Mouse (Mus musculus) thymus, postnatal 25 days (tissue): ENCODE measurements at regions not wholly inside any gene's neighbourhood (a gene's known extent, or its start where the extent isn't known, plus 50 kb on each side); places are given as distances from the start of the nearest gene placed in this dataset.

Source experiments
- DNase-seq: peaks from one replicate; pipeline ENCODE4 v3.0.0; 2022

- DNase-seq, result no peak
Observed at GRCm38 (mm10) chr2:144123395-144124034, 90.7 kb downstream of the Banf2 start.

DNA sequence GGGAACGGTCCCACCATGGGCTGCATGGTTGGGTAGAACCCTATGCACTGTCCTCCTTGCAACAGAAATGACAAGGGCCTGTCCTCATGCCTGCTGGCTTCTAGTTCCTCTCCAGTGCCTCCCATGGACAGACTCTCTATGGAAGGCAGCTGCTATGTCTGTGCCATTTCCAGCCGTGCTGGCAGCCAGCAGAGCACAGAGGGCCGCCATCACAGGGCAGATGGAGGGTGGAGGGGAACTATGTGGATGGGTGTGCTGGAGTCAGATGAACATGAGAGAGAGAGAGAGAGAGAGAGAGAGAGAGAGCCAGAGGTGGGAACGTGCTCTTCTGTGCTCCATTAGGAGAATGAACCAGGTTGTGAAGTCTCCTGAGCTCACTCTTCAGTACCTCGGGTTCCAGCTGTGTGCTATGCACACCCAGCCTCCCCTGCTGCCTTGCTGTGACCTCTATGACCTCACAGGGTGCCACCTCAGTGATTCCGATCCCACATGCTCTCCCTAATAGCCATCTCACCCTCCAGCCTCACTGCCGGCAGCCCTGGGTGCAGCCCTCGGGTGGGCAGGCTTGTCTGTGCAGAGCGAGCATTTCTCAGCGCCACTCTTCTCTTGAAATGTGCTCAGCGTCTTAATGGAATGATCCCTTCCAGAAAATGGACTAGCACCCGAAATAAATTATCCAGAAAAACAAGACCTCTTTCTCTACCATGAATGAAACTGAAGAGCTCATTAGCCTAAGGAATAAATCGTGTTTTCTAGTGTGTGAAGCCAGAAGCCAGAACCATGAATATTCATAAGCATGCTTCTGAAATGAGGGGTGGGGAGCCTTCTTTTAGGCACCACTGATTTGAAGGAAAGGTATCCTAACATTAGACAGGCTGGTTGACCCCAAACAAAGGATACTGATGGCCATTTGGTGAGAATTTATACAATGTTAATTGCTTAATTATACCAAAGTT is 94.5 kb downstream of the Banf2 start:
- no peak for DNase-seq

DNA sequence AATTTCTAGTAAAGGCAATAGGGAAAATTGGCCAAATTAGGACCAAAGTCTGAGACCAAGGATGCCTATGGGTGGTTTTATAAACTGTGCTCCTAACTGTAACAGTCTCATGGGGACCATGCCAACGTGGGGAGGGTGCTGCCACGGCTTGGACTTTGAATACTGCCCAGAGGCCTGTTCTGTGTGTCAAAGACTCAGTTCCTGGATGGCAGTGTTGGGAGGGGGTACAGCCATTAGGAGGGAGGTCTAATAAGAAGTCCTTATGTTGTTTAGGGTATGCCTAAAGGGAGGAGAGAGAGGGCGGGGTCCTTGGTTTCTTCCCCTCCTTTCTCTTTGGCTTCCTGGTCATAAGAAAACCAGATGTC is 95.2 kb downstream of the Banf2 start:
- DNase-seq, result no peak

- no peak for DNase-seq
Observed at GRCm38 (mm10) chr2:144128527-144128926, 95.7 kb downstream of the Banf2 start.

- no peak for DNase-seq
Observed at GRCm38 (mm10) chr2:144133806-144134574, 101.1 kb downstream of the Banf2 start.

- DNase-seq, result no peak
Observed at GRCm38 (mm10) chr2:144134575-144134958, 101.7 kb downstream of the Banf2 start.

GRCm38 (mm10) chr2:144135586-144135985 is 102.7 kb downstream of the Banf2 start:
- DNase-seq, result no peak

DNA sequence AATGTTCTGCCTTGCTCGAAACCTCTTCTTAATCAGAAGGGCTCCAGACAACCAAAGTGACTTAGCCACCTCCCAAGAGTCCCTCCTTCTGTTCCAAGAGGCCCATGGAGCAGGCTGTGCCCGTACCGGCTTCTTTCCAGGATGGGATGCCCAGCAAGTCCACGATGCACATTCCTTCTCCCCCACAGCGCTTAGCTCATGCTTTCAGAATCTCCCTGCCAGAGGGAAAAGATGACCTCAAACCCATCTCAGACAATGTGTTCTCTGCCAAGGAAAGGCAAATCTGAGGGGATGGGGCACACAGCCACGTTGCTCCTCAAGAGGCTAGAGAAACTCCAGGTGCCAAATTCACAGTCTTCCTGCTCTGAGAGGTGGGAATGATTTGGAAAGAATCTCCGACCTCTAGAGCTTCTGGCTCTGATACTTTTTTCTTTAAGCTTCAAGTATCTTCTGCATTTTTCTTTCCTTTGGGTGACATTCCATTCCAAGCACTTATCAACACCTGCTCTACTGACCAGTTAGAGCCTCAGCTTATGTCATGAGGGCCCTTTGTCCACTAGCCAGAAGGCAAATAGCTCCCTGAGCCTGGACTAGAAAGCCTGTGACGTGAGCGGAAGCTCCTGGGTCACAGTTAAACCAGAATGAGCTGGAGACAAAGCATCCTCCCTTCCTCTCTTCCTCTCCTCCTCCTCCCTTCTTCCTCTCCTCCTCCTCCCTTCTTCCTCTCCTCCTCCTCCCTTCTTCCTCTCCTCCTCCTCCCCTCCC is 110.9 kb downstream of the Banf2 start:
- DNase-seq, result no peak

- DNase-seq, result no peak
Observed at GRCm38 (mm10) chr2:144144486-144145136, 111.8 kb downstream of the Banf2 start.

DNA sequence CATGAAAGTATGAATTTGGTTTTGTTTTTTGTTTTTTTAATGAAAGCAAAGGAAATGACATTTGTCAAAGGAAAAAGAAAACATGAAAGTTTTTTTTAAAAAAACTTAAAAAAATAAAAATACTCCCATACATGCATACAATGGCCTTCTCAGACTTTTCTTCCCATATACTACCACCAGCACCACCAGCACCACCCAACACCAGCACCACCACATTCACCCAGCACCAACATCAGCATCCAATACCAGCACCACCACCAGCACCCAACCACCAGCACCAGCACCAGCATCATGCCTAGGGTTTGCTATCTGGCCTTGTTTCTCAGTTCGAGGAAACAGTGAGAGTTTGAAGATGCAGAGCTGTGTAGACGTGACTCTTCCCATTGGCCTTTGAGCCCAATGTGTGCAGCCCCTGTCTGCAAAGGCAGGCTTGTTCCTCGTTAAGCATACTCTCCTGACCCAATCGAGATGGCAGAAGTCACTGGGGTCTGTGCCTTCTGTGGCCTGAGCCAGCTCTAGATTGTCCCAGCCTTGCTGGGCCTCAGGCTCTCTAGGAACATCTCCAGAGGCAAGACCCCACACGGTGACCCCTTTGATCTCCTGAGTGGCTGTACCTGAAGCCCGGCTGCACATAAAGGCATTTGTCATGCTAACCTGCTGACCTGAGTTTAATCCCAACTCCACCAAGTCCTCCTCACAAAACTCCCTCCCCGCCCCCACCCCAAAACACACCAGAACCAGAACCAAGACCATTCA is 113.8 kb upstream of the Mgme1 start:
- no peak for DNase-seq

DNA sequence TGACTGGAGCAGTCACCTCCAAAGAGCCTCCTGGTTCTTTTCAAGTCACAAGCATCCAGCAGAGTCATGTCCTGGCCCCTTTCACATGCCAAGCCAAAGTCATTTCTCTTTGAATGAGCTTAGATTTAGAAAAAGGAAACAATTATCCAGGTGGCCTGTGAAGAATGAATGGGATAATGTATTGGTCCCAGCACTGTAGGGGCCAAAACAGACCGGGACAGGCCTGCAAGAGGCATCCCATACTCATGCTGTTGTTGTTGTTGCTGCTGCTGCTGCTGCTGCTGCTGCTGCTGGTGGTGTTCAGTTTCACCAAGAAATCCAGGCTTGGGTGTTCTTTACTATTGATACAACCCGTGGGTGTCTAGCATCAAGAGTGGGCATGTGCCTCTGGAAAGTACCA is 113.1 kb upstream of the Mgme1 start:
- no peak for DNase-seq

DNA sequence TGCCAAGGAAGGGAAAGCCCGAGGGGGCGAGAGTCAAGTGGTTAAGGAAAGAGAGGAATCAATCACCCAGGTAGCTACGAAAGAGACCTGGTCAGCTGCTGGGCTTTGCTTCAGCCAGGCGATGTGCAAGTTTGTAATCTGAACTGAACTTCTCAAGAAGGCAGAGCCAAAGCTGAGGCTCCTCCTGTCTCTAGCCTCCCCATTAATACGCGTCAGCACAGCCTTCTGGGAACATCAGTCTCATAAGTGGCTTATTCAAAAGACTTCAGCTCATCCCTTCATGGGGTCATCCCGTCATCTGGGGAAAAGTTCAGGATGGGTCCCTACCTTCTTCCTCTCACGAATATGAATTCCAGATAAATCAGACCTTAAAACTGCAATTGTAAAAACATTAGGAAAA is 112.2 kb upstream of the Mgme1 start:
- no peak for DNase-seq

DNA sequence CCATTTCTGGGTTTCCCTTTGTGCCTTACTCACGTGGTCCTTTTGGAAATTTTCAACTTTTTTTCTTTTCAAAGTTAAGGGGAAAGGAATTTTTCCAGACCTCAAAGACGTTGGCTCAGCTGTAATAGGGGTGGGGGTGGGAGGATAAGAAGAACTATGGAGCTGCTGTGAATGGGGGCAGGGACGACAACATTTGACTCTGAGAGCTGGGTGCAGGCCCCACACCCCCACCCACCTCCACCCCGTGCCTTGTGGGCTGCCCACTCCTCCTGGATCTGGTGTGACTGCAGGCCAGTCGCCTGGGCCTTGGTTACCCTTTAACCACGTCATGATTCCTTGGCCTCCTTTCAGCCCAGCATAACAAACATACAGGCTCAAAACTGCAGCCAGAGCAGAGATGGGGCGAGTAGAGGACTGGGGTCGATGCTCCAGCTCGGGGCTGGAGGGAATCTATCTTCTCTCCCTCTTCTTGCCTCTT is 110.6 kb upstream of the Mgme1 start:
- DNase-seq, result no peak

DNA sequence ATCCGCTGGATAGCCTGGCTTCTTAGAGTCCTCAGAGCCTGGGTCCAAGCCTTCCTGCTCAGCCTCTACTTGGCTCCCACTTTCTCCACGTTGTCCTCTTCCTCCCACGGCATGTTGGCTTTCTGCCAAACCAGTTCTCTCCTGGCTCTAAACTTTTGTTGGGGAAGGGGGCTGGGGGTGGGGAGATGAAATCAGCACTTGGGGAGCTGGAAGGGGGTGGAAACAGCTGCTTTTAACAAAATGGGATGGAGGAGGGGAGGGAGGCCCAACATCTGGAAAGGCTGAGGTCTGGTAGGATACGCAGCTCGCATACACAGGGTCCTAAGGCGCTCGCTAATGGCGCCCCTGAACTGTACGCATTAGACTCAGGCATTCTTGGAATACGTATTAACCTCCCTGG is 110.0 kb upstream of the Mgme1 start:
- DNase-seq, result no peak

- DNase-seq, result no peak
Observed at GRCm38 (mm10) chr2:144161852-144162251, 108.6 kb upstream of the Mgme1 start.

GRCm38 (mm10) chr2:144164102-144164501 is 106.4 kb upstream of the Mgme1 start:
- DNase-seq, result no peak

DNA sequence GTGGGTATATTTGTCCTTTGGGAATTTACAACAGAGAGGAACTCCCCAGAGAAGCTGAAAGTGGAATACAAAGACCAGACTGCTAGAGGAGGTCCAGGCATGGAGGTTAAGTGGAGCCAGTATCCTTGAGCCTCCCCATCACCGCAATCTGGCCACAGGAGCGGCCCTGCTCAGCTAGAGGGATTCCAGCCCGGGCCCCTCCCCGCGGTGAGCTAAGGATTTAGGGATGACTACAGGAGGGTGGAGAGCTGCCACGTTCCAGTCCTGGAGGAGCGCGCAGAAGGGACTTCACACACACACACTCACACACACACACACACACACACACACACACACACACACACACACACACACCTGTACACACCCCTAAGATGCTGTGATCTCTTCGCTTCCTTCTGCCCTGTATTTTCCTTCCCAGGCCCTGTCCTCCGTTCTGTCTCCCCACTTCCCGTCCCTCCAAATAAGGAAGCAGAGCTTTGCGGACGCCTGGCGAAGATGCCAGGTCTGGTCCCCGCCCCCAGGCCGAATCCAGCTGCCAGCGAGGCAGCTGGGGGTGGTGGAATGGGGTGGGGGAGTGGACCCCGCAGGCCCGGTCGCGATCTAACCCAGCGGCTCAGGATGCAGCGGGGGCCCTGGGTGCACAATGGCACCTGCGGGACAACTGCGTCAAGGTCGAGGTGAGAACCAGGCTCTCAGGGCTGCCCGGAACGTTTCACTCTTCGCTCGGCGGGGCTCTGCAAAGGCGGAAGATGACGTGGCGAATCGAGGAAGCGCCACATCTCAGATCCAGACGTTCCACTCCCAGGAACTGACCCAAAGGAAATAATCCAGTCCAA is 105.3 kb upstream of the Mgme1 start:
- DNase-seq, result peak; percentile 60

DNA sequence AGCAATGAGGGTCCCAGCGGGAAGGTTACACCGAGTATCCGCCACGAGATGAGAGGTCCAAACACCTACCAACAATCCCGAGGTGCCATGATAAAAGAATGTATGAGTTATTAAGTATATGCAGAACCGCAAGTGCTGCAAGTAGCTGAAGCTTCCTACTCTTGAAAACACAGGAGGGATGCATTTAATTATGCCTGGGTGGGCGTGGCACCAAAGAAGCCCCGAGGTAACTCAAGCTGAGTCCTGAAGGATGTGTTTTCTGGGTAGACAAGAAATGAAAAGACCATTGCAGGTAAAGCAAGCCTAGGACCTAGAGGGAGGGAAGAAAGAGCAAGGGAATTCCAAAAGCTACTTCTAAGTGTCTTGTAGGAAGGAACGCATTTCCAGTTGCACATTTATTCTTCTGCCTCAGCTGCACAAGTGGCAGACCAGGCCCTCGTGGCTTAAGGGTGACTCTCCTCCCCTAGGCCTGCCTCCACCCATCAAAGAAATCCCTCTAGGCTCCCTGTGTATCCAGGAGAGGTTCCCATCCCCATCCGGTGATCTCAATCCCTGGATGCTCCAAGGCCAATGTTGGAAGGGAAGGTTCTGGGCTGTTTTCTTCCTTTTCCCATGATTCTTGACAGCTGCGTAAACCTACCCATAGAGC is 104.2 kb upstream of the Mgme1 start:
- DNase-seq, result no peak

- no peak for DNase-seq
Observed at GRCm38 (mm10) chr2:144169576-144170178, 100.8 kb upstream of the Mgme1 start.
